Mouse (Mus musculus): ENCODE measurements around the gene B130006D01Rik. TPM values are rescaled to one million over a fixed set of nuclear protein-coding genes. Genes with fewer than 3 reads are reported as not detected.

The B130006D01Rik gene
- polyA plus RNA-seq, 1 experiment from 2014 or later: 1.6 TPM

DNA sequence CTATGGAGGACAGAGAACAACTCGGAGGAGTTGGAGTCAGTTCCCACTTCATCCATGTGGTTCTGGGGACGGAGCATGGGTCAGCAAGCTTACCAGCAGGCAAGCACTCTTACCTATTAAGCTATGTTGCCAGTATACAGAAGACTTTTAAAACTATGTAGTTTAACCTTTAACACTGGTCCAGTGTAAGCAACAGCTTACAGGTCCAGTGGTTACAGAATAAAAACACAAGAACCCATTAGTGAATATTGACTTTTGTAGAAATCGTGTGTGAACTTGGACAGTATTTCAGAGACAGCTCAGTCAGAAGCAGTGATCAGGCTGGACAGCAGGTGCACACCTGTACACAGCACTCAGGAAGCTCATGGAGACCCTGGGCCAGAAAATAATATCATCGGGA lies 1.1 kb downstream of the B130006D01Rik start:
- Histone ChIP-seq H3K4me2 (no peak overlapping the region), H3K36me3 (ENCODE audit: control insufficient read depth, insufficient read depth, low read length) (no peaks in the 10 kb centered on the region), H3K9me3 (ENCODE audit: control insufficient read depth, low read length) (no peaks in the 10 kb centered on the region), H3K4me1 (replicated peaks; ENCODE audit: control insufficient read depth, insufficient read depth, low read length) (peaks cover 3% of the 10 kb centered on the region; the same call in 1 of the 2 replicates), H3K27ac (ENCODE audit: low read depth, low read length) (no peak overlapping the region), H3K9ac (ENCODE audit: low read depth, low read length) (no peak overlapping the region), H3K4me3 (ENCODE audit: low read depth, low read length) (no peak overlapping the region), H3K27me3 (replicated peaks; ENCODE audit: control insufficient read depth, insufficient read depth, low read length) (no peaks in the 10 kb centered on the region)
- 88% methylated on average over 4 of the region's 4 CpGs for WGBS
- no peak for ATAC-seq (replicated peaks; ENCODE audit: low FRiP score)
- DNase-seq (ENCODE audit: low spot score): no peak

DNA sequence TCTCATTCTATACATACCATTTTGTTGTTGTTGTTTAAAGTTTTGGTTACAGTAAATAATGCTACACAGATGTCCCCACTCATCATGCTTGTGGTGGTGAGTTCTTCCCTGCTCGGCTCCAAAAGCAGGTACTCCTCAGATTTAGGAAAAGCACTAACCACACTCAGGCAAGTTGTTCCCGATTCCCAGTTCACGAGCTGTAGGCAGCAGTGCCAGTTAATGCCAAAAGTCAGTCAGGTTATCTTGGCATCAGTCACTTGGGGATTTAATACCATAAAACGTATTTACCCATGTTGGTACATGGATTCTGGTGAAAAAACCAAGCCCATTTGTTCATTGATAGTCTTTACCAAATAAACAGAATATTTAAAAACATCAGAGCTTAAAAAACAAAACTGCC lies 2.8 kb downstream of the B130006D01Rik start:
- H3K9me3 ChIP-seq (ENCODE audit: control insufficient read depth, low read length): no peaks in the 10 kb centered on the region
- no peak for ATAC-seq (replicated peaks; ENCODE audit: low FRiP score)
- no peak overlapping the region for H3K27ac ChIP-seq (ENCODE audit: low read depth, low read length)
- H3K27me3 ChIP-seq (replicated peaks; ENCODE audit: control insufficient read depth, insufficient read depth, low read length): no peaks in the 10 kb centered on the region
- 76% methylated on average over 4 of the region's 4 CpGs for WGBS
- H3K4me2 ChIP-seq: no peak overlapping the region
- H3K9ac ChIP-seq (ENCODE audit: low read depth, low read length): no peak overlapping the region
- H3K4me3 ChIP-seq (ENCODE audit: low read depth, low read length): no peak overlapping the region
- no peak for DNase-seq (ENCODE audit: low spot score)
- no peaks in the 10 kb centered on the region for H3K36me3 ChIP-seq (ENCODE audit: control insufficient read depth, insufficient read depth, low read length)
- peaks cover 3% of the 10 kb centered on the region; the same call in 1 of the 2 replicates for H3K4me1 ChIP-seq (replicated peaks; ENCODE audit: control insufficient read depth, insufficient read depth, low read length)

DNA sequence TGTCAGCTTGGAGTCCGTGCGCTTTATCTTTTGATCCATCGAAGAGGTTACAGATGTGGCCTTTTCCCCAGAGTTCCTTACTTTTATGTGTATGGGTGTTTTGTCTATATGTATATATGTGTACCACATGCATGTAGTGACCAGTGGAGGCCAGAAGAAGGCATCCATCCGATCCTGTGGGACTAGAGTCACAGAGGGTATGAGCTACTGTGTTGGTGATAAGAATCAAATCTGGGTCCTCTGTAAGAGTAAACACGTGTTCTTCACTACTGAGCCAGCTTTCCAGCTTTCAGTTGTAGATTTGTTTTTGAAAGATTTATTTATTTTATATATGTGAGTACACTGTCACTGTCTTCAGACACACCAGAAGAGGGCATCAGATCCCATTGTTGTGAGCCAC lies 4.6 kb downstream of the B130006D01Rik start:
- DNase-seq (ENCODE audit: low spot score) (no peak), ATAC-seq (replicated peaks; ENCODE audit: low FRiP score) (no peak)
- WGBS: 78% methylated on average over 5 of the region's 5 CpGs
- Histone ChIP-seq H3K4me1 (replicated peaks; ENCODE audit: control insufficient read depth, insufficient read depth, low read length) (peaks cover 3% of the 10 kb centered on the region; the same call in 1 of the 2 replicates), H3K27me3 (replicated peaks; ENCODE audit: control insufficient read depth, insufficient read depth, low read length) (no peaks in the 10 kb centered on the region), H3K4me3 (ENCODE audit: low read depth, low read length) (no peak overlapping the region), H3K36me3 (ENCODE audit: control insufficient read depth, insufficient read depth, low read length) (no peaks in the 10 kb centered on the region), H3K27ac (ENCODE audit: low read depth, low read length) (no peak overlapping the region), H3K4me2 (no peak overlapping the region), H3K9ac (ENCODE audit: low read depth, low read length) (no peak overlapping the region), H3K9me3 (ENCODE audit: control insufficient read depth, low read length) (no peaks in the 10 kb centered on the region)

DNA sequence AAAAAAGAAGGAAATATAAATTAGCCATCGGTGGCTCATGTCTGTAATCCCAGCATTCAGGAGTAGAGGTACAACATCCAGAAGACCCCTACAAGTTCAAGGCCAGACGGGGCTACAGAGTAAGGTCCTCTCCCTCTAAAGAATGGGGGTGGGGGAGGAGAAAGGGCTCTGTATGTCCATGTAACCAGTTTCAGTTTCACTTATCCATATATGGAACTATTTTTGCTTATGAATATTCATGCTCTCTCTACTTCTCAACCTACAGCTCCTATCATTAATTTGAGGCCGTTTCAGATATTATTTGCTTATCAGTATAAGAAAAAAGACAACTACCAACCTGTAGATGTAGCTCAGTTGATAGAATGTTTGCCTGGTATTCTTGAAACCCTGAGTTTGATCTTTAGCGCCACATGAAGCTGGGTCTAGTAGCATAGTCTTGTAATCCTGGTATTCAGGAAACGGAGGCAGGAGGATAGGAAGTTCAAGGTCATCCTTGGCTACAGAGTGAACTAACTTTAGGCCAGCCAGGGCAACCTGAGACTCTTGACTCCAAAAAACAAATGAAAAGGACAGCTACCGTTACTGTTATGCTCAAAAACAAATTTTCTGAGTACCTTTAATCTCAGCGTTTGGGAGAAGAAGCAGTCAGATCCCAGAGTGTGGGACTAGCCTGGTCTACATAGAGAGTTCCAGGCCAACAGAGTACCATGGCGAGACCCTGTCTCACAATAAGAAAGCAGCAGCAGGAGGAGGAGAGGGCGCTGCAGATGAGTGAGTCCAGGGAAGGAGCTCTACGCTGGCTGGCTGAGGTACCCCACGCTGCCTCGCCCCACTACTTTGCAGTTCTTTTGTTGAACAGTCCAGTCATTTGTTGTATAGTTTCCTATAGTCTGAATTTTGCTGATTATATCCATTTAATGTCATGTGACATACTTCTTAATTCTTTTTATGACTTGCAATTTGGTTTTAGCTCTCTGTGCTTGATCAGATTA lies 5.8 kb downstream of the B130006D01Rik start:
- H3K4me2 ChIP-seq: no peak overlapping the region
- WGBS: 79% methylated on average over 12 of the region's 12 CpGs
- H3K36me3 ChIP-seq (ENCODE audit: control insufficient read depth, insufficient read depth, low read length): no peaks in the 10 kb centered on the region

DNA sequence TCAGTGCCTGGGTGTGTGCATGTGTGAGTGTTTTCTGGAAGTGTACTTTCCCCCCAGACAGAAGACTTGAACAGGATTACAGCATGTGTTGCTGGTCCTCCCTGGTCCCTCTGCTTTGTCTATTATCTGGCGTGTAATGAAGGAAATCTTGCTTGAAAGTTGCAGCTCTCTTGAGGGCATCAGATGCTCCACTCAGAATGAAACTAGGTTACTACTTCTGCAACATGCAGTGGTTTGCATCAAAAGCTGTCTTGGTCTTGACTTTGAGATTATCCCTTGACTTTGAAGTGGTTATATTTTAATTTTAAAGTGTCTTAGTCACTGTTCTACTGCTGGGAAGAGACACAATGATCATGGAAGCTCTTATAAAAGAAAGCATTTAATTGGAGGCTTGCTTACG lies 11.1 kb downstream of the B130006D01Rik start:
- no peak overlapping the region for H3K4me3 ChIP-seq (ENCODE audit: low read depth, low read length)

More for the DNA sequence above, 5.8 kb downstream of the B130006D01Rik start:
- ATAC-seq (replicated peaks; ENCODE audit: low FRiP score) (no peak), DNase-seq (ENCODE audit: low spot score) (no peak)
- Histone ChIP-seq H3K4me1 (replicated peaks; ENCODE audit: control insufficient read depth, insufficient read depth, low read length) (peaks cover 3% of the 10 kb centered on the region; the same call in 1 of the 2 replicates), H3K4me3 (ENCODE audit: low read depth, low read length) (no peak overlapping the region), H3K9ac (ENCODE audit: low read depth, low read length) (no peak overlapping the region), H3K27ac (ENCODE audit: low read depth, low read length) (no peak overlapping the region), H3K9me3 (ENCODE audit: control insufficient read depth, low read length) (no peaks in the 10 kb centered on the region), H3K27me3 (replicated peaks; ENCODE audit: control insufficient read depth, insufficient read depth, low read length) (no peaks in the 10 kb centered on the region)

DNA sequence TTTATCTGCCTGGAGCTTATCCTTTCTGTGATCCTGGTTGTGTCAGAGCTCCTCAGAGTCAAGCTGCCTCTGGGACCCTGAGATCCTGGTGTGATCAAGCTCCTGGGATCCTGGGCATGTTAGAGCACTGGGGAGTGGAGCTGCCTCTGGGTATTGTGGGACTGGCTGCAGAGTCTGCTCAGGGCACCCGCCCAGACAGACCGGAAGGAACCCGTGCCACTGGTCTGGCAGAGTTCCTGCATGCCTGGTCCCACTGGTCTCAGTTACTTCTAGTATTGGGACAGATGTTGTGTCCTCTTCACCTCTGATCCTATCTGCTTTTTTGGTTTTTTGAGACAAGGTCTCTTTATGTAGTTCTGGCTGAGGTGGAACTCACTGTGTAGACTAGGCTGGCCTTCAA lies 14.4 kb downstream of the B130006D01Rik start:
- ATAC-seq (replicated peaks; ENCODE audit: low FRiP score): no peak
- H3K9me3 ChIP-seq (ENCODE audit: control insufficient read depth, low read length): no peaks in the 10 kb centered on the region
- no peak overlapping the region for H3K27ac ChIP-seq (ENCODE audit: low read depth, low read length)
- no peaks in the 10 kb centered on the region for H3K27me3 ChIP-seq (replicated peaks; ENCODE audit: control insufficient read depth, insufficient read depth, low read length)
- DNase-seq (ENCODE audit: low spot score): no peak
- H3K4me2 ChIP-seq: no peak overlapping the region
- peaks cover 5% of the 10 kb centered on the region; the same call in 1 of the 2 replicates for H3K4me1 ChIP-seq (replicated peaks; ENCODE audit: control insufficient read depth, insufficient read depth, low read length)
- H3K9ac ChIP-seq (ENCODE audit: low read depth, low read length): no peak overlapping the region
- 0 out of 2 replicates have a peak, but pooled peaks cover 2% of the 10 kb centered on the region for H3K36me3 ChIP-seq (ENCODE audit: control insufficient read depth, insufficient read depth, low read length)
- no peak overlapping the region for H3K4me3 ChIP-seq (ENCODE audit: low read depth, low read length)
- WGBS: 75% methylated on average over 3 of the region's 3 CpGs

More for the DNA sequence above, 11.1 kb downstream of the B130006D01Rik start:
- DNase-seq (ENCODE audit: low spot score): no peak
- Histone ChIP-seq H3K9ac (ENCODE audit: low read depth, low read length) (no peak overlapping the region), H3K36me3 (ENCODE audit: control insufficient read depth, insufficient read depth, low read length) (0 out of 2 replicates have a peak, but pooled peaks cover 2% of the 10 kb centered on the region), H3K27ac (ENCODE audit: low read depth, low read length) (no peak overlapping the region), H3K4me2 (no peak overlapping the region), H3K4me1 (replicated peaks; ENCODE audit: control insufficient read depth, insufficient read depth, low read length) (peaks cover 5% of the 10 kb centered on the region; the same call in 1 of the 2 replicates), H3K27me3 (replicated peaks; ENCODE audit: control insufficient read depth, insufficient read depth, low read length) (no peaks in the 10 kb centered on the region), H3K9me3 (ENCODE audit: control insufficient read depth, low read length) (no peaks in the 10 kb centered on the region)
- no peak for ATAC-seq (replicated peaks; ENCODE audit: low FRiP score)
- WGBS: 87% methylated on average over 2 of the region's 2 CpGs

DNA sequence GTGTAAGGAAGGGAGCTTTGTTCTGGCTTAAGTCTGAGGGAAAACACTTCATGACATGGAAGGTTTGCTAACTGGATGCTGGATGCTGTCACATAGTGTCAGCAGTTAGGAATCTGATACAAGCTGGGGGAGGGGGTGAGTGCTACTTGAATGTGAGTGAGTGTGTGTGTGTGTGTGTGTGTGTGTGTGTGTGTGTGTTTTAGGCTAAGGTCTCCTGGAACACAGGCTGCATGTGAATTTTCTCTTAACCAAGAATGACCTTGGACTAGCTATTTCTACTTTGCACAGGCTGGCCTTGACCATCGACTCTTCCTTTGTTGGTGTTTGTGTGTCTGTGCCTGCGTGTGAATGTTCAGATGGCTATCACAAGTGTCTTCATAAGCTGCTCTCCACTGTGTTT lies 21.1 kb downstream of the B130006D01Rik start:
- Histone ChIP-seq H3K36me3 (ENCODE audit: control insufficient read depth, insufficient read depth, low read length) (peaks cover under 1% of the 10 kb centered on the region; the same call in 1 of the 2 replicates), H3K4me1 (replicated peaks; ENCODE audit: control insufficient read depth, insufficient read depth, low read length) (no peaks in the 10 kb centered on the region; the same call in 1 of the 2 replicates), H3K27ac (ENCODE audit: low read depth, low read length) (no peak overlapping the region), H3K4me3 (ENCODE audit: low read depth, low read length) (no peak overlapping the region), H3K4me2 (no peak overlapping the region), H3K9ac (ENCODE audit: low read depth, low read length) (no peak overlapping the region), H3K27me3 (replicated peaks; ENCODE audit: control insufficient read depth, insufficient read depth, low read length) (no peaks in the 10 kb centered on the region), H3K9me3 (ENCODE audit: control insufficient read depth, low read length) (no peaks in the 10 kb centered on the region)
- WGBS: 78% methylated on average over 2 of the region's 2 CpGs
- ATAC-seq (replicated peaks; ENCODE audit: low FRiP score) (no peak), DNase-seq (ENCODE audit: low spot score) (no peak)

DNA sequence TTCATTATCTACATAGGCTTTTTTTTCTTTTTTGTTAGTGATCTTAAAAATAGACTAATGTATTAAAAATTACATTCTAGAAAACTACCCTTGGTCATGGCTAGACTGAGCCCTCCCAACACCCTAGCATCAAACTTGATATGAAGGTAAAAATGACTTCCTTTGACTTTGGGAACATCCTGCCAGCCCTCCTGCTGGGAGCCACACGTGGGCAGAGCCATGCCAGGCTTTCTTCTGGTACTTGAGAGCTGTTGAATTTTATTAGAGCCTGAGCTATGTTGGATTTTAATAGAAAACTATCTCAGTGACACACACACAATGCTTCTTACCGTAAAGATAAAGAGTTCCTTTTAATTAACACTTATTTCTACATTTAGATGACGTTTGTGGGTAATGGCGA lies 23.4 kb downstream of the B130006D01Rik start:
- Histone ChIP-seq H3K4me1 (replicated peaks; ENCODE audit: control insufficient read depth, insufficient read depth, low read length) (no peaks in the 10 kb centered on the region; the same call in 1 of the 2 replicates), H3K36me3 (ENCODE audit: control insufficient read depth, insufficient read depth, low read length) (peaks cover 2% of the 10 kb centered on the region; the same call in 1 of the 2 replicates), H3K4me3 (ENCODE audit: low read depth, low read length) (no peak overlapping the region), H3K27me3 (replicated peaks; ENCODE audit: control insufficient read depth, insufficient read depth, low read length) (no peaks in the 10 kb centered on the region), H3K9ac (ENCODE audit: low read depth, low read length) (no peak overlapping the region), H3K27ac (ENCODE audit: low read depth, low read length) (no peak overlapping the region), H3K9me3 (ENCODE audit: control insufficient read depth, low read length) (no peaks in the 10 kb centered on the region), H3K4me2 (no peak overlapping the region)
- no peak for ATAC-seq (replicated peaks; ENCODE audit: low FRiP score)
- DNase-seq (ENCODE audit: low spot score): no peak
- WGBS: 84% methylated on average over 4 of the region's 4 CpGs
